Mouse (Mus musculus) stomach, postnatal 0 days (tissue): ENCODE results near the gene Fignl1.

ENCODE experiments used
- CTCF ChIP-seq: IDR thresholded peaks from 2 replicates; pipeline ENCODE4 v1.5.1; 2016; ENCODE audit warnings: antibody characterized with exemption, low read depth, mild to moderate bottlenecking, moderate library complexity
- EP300 ChIP-seq: optimal IDR thresholded peaks from 2 replicates; pipeline ENCODE3; 2016; ENCODE audit warnings: antibody characterized with exemption

GRCm38 (mm10) chr11:11835361-11835760 lies 26.6 kb upstream of the Fignl1 start:
- TF ChIP-seq CTCF (no peak), EP300 (no peak)
